Mouse (Mus musculus): ENCODE data around the gene Slc43a2. TPM values are rescaled to one million over a fixed set of nuclear protein-coding genes. Genes with fewer than 3 reads are reported as not detected.
A peak's percentile ranks its signal among the peaks of the same experiment; 100 is the strongest.

Gene Slc43a2
- polyA plus RNA-seq, 1 experiment from 2014 or later: 2.6 TPM

GRCm38 (mm10) chr11:75605318-75605717, 73.8 kb downstream of the Slc43a2 start:
- no peak overlapping the region for H3K4me3 ChIP-seq
- no peak for ATAC-seq (ENCODE audit: insufficient number of reproducible peaks, low FRiP score, low TSS enrichment, low read depth)
- H3K9me3 ChIP-seq: no peaks in the 10 kb centered on the region
- H3K4me2 ChIP-seq: no peak overlapping the region
- H3K27ac ChIP-seq: no peak overlapping the region
- H3K36me3 ChIP-seq: peaks cover 90% of the 10 kb centered on the region
- no peak overlapping the region for H3K9ac ChIP-seq
- no peaks in the 10 kb centered on the region for H3K27me3 ChIP-seq
- WGBS: 22% methylated on average over 1 of the region's 1 CpGs
- H3K4me1 ChIP-seq: peaks cover 3% of the 10 kb centered on the region; the same call in 1 of the 2 replicates

GRCm38 (mm10) chr11:75608776-75609175, 77.3 kb downstream of the Slc43a2 start:
- Histone ChIP-seq H3K4me1 (peaks cover 3% of the 10 kb centered on the region; the same call in 1 of the 2 replicates), H3K4me2 (no peak overlapping the region), H3K36me3 (peaks cover 89% of the 10 kb centered on the region), H3K9me3 (no peaks in the 10 kb centered on the region), H3K27me3 (no peaks in the 10 kb centered on the region), H3K9ac (no peak overlapping the region), H3K4me3 (no peak overlapping the region), H3K27ac (no peak overlapping the region)
- 86% methylated on average over 5 of the region's 5 CpGs for whole genome bisulfite sequencing
- ATAC-seq (ENCODE audit: insufficient number of reproducible peaks, low FRiP score, low TSS enrichment, low read depth): no peak

GRCm38 (mm10) chr11:75610021-75610420, 78.5 kb downstream of the Slc43a2 start:
- Histone ChIP-seq H3K9ac (no peak overlapping the region), H3K27me3 (no peaks in the 10 kb centered on the region), H3K36me3 (peaks cover 86% of the 10 kb centered on the region), H3K4me3 (no peak overlapping the region), H3K4me1 (peaks cover 3% of the 10 kb centered on the region; the same call in 1 of the 2 replicates), H3K27ac (no peak overlapping the region), H3K4me2 (no peak overlapping the region), H3K9me3 (no peaks in the 10 kb centered on the region)
- WGBS: 81% methylated on average over 2 of the region's 2 CpGs
- ATAC-seq (ENCODE audit: insufficient number of reproducible peaks, low FRiP score, low TSS enrichment, low read depth): no peak

- WGBS: 91% methylated on average over 1 of the region's 1 CpGs
- Histone ChIP-seq H3K36me3 (peaks cover 76% of the 10 kb centered on the region), H3K27ac (no peak overlapping the region)
These were observed 83.3 kb downstream of the Slc43a2 start for GRCm38 (mm10) chr11:75614769-75615168.

GRCm38 (mm10) chr11:75615556-75615955, 84.1 kb downstream of the Slc43a2 start:
- Histone ChIP-seq H3K4me1 (no peaks in the 10 kb centered on the region), H3K27ac (no peak overlapping the region), H3K4me2 (no peak overlapping the region), H3K27me3 (no peaks in the 10 kb centered on the region), H3K9ac (no peak overlapping the region), H3K9me3 (no peaks in the 10 kb centered on the region), H3K4me3 (no peak overlapping the region), H3K36me3 (peaks cover 76% of the 10 kb centered on the region)
- ATAC-seq (ENCODE audit: insufficient number of reproducible peaks, low FRiP score, low TSS enrichment, low read depth): no peak
- WGBS: 92% methylated on average over 2 of the region's 2 CpGs

More at GRCm38 (mm10) chr11:75614769-75615168, 83.3 kb downstream of the Slc43a2 start:
- H3K9ac ChIP-seq: no peak overlapping the region
- H3K4me1 ChIP-seq: no peaks in the 10 kb centered on the region
- no peak for ATAC-seq (ENCODE audit: insufficient number of reproducible peaks, low FRiP score, low TSS enrichment, low read depth)
- H3K4me3 ChIP-seq: no peak overlapping the region
- no peak overlapping the region for H3K4me2 ChIP-seq
- H3K27me3 ChIP-seq: no peaks in the 10 kb centered on the region
- no peaks in the 10 kb centered on the region for H3K9me3 ChIP-seq

- 86% methylated on average over 5 of the region's 5 CpGs for WGBS
These were observed 87.6 kb downstream of the Slc43a2 start for GRCm38 (mm10) chr11:75619133-75619532.

GRCm38 (mm10) chr11:75620136-75620780, 88.8 kb downstream of the Slc43a2 start:
- Histone ChIP-seq H3K4me2 (no peak overlapping the region), H3K9me3 (no peaks in the 10 kb centered on the region), H3K4me3 (no peak overlapping the region), H3K27ac (no peak overlapping the region), H3K27me3 (no peaks in the 10 kb centered on the region), H3K36me3 (peaks cover 67% of the 10 kb centered on the region), H3K4me1 (no peaks in the 10 kb centered on the region), H3K9ac (no peak overlapping the region)
- ATAC-seq (ENCODE audit: insufficient number of reproducible peaks, low FRiP score, low TSS enrichment, low read depth): no peak
- 85% methylated on average over 12 of the region's 12 CpGs for WGBS

More at GRCm38 (mm10) chr11:75619133-75619532, 87.6 kb downstream of the Slc43a2 start:
- Histone ChIP-seq H3K27ac (no peak overlapping the region), H3K9me3 (no peaks in the 10 kb centered on the region), H3K36me3 (peaks cover 68% of the 10 kb centered on the region), H3K4me1 (no peaks in the 10 kb centered on the region), H3K27me3 (no peaks in the 10 kb centered on the region), H3K4me2 (no peak overlapping the region), H3K9ac (no peak overlapping the region), H3K4me3 (no peak overlapping the region)
- no peak for ATAC-seq (ENCODE audit: insufficient number of reproducible peaks, low FRiP score, low TSS enrichment, low read depth)

- ATAC-seq (ENCODE audit: insufficient number of reproducible peaks, low FRiP score, low TSS enrichment, low read depth): no peak
- H3K9me3 ChIP-seq: no peaks in the 10 kb centered on the region
- no peak overlapping the region for H3K4me2 ChIP-seq
- H3K27ac ChIP-seq: 0 out of 2 replicates have a peak overlapping the region, but pooled peaks have one; percentile 38
- no peaks in the 10 kb centered on the region for H3K4me1 ChIP-seq
- H3K27me3 ChIP-seq: no peaks in the 10 kb centered on the region
- 80% methylated on average over 2 of the region's 2 CpGs for WGBS
- H3K9ac ChIP-seq: no peak overlapping the region
- H3K36me3 ChIP-seq: peaks cover 72% of the 10 kb centered on the region
- H3K4me3 ChIP-seq: no peak overlapping the region
These were observed 89.9 kb downstream of the Slc43a2 start for GRCm38 (mm10) chr11:75621426-75621825.

GRCm38 (mm10) chr11:75622588-75623329, 91.3 kb downstream of the Slc43a2 start:
- no peak overlapping the region for H3K27ac ChIP-seq
- peaks cover 73% of the 10 kb centered on the region for H3K36me3 ChIP-seq
- H3K9me3 ChIP-seq: no peaks in the 10 kb centered on the region
- H3K9ac ChIP-seq: no peak overlapping the region
- ATAC-seq (ENCODE audit: insufficient number of reproducible peaks, low FRiP score, low TSS enrichment, low read depth): no peak
- WGBS: 77% methylated on average over 2 of the region's 2 CpGs
- no peak overlapping the region for H3K4me3 ChIP-seq
- H3K4me2 ChIP-seq: no peak overlapping the region
- H3K4me1 ChIP-seq: no peaks in the 10 kb centered on the region
- H3K27me3 ChIP-seq: no peaks in the 10 kb centered on the region

GRCm38 (mm10) chr11:75624102-75624554, 92.6 kb downstream of the Slc43a2 start:
- H3K27me3 ChIP-seq: no peaks in the 10 kb centered on the region
- peaks cover 73% of the 10 kb centered on the region for H3K36me3 ChIP-seq
- H3K9ac ChIP-seq: no peak overlapping the region
- no peak overlapping the region for H3K4me3 ChIP-seq
- no peak overlapping the region for H3K4me2 ChIP-seq
- H3K4me1 ChIP-seq: no peaks in the 10 kb centered on the region
- H3K9me3 ChIP-seq: no peaks in the 10 kb centered on the region
- H3K27ac ChIP-seq: peak overlapping the region; percentile 60
- ATAC-seq (ENCODE audit: insufficient number of reproducible peaks, low FRiP score, low TSS enrichment, low read depth): no peak
- 65% methylated on average over 2 of the region's 2 CpGs for WGBS

GRCm38 (mm10) chr11:75625820-75626219, 94.3 kb downstream of the Slc43a2 start:
- Histone ChIP-seq H3K4me2 (no peak overlapping the region), H3K27ac (no peak overlapping the region), H3K36me3 (peaks cover 60% of the 10 kb centered on the region), H3K9ac (no peak overlapping the region), H3K27me3 (no peaks in the 10 kb centered on the region), H3K4me1 (peaks cover 9% of the 10 kb centered on the region), H3K9me3 (no peaks in the 10 kb centered on the region), H3K4me3 (no peak overlapping the region)
- 90% methylated on average over 4 of the region's 4 CpGs for WGBS
- ATAC-seq (ENCODE audit: insufficient number of reproducible peaks, low FRiP score, low TSS enrichment, low read depth): no peak

All from limb, embryonic 15.5 days (tissue).